Mouse (Mus musculus): ENCODE data around the gene Dnmt3b.

The Dnmt3b gene

DNA sequence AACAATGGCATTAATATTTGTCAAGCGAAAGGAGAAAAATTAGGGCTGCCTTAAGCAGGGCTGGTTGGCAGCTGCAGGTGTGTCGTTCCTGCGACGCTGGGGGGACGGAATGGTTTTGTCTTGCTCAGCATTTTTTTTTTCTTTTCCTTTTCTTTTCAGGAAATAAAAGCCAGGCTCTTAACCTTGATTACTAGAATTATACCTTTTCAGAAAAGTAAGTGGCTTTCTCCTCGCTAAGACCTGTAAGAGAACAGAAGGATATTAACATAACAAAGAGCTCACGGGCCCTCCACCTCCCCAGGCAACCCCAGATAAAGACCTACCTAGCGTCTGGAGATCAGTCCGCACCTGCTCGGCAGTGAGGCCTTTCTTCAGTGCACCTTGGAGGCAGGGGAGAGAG, 26.8 kb upstream of the Dnmt3b start:
- Histone ChIP-seq H3K4me1 (replicated peaks; ENCODE audit: low read depth, low read length) (peaks cover 42% of the 10 kb centered on the region), H3K9me3 (ENCODE audit: low read length) (no peaks in the 10 kb centered on the region), H3K27me3 (ENCODE audit: insufficient read depth, low read length) (peaks cover 30% of the 10 kb centered on the region), H3K4me3 (replicated peaks; ENCODE audit: low read length) (peak overlapping the region; percentile 41), H3K36me3 (ENCODE audit: insufficient read depth, low read length) (peaks cover 53% of the 10 kb centered on the region)
- TF ChIP-seq CTCF (conservative IDR thresholded peaks at IDR 0.05; ENCODE audit: low read length), result no peak
- peak; percentile 71 for TF ChIP-seq POU5F1 (IDR thresholded peaks at IDR 0.05; ENCODE audit: borderline replicate concordance, low read length)
- TF ChIP-seq NANOG (IDR thresholded peaks at IDR 0.05; ENCODE audit: borderline replicate concordance, low read length), result peak; percentile 62

DNA sequence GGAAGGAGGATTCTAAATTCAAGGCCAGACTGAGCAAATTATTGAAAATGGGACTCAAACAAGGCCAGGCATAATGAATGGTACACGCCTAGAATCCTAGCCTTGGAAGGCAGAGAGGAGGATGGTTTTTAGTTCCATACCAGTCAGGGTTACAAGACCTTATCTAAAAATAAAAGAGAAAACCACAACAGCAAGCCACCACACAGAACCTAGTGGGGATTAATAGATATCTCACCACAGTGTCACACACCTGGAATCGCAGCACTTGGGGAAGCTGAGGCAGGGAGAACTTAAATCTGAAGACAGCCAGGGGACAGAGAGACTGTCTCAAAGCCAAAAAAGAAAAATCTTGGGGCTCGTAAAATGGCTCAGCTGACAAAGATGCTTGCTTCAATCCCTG, 18.3 kb upstream of the Dnmt3b start:
- peaks cover 21% of the 10 kb centered on the region for H3K4me1 ChIP-seq (replicated peaks; ENCODE audit: low read depth, low read length)
- peaks cover 22% of the 10 kb centered on the region for H3K27me3 ChIP-seq (ENCODE audit: insufficient read depth, low read length)
- TF ChIP-seq CTCF (conservative IDR thresholded peaks at IDR 0.05; ENCODE audit: low read length) (no peak), POU5F1 (IDR thresholded peaks at IDR 0.05; ENCODE audit: borderline replicate concordance, low read length) (no peak), NANOG (IDR thresholded peaks at IDR 0.05; ENCODE audit: borderline replicate concordance, low read length) (no peak)
- no peak overlapping the region for H3K4me3 ChIP-seq (replicated peaks; ENCODE audit: low read length)
- H3K9me3 ChIP-seq (ENCODE audit: low read length), result no peaks in the 10 kb centered on the region; the same call in 1 of the 2 replicates
- H3K36me3 ChIP-seq (ENCODE audit: insufficient read depth, low read length), result peaks cover 25% of the 10 kb centered on the region

DNA sequence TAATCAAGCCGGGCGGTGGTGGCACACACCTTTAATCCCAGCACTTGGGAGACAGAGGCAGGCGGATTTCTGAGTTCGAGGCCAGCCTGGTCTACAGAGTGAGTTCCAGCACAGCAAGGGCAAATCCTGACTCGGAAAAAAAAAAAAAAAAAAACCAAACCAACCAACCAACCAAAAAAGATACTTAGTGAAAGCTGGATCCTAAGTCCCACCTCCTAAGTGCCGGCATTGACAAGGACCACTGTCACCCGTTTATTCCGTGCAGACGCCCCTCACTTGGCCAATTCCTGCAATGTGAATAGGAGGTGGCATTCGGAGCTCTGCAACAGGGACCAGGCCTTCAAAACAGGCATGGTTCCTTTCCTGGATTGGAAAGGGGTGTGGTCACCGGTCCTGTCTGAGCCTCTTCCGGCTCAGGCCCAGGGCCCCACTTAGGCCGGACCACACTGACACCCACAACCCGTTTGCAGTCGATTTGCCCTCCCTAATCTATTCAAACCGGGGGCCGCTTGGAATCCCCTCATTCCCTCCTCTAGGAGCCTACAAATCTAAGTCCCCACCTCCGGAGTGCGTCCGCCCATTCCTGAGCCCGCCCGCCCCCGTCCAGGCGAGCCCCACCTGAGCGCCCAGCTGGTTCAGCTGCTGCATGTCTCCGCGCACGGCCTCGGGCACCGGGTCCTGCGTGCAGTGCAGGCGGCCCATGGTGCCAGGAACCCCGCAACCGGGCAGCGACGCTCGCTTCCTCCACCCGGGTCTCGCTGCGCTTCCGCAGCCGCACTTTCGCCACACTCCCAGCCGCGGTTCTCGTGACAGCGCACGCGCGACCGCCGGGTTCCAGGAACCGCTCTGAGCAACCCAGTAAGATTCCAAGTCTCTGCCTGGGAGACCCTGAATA, 17.0 kb upstream of the Dnmt3b start, which contains the start of gene Commd7:
TSS of gene Commd7 (minus strand) at position 806 of the 895 bp plus-strand sequence.
- Histone ChIP-seq H3K4me1 (replicated peaks; ENCODE audit: low read depth, low read length) (peaks cover 21% of the 10 kb centered on the region), H3K4me3 (replicated peaks; ENCODE audit: low read length) (peak within 1 kb of the TSS; percentile 81), H3K9me3 (ENCODE audit: low read length) (no peaks in the 10 kb centered on the region; the same call in 1 of the 2 replicates), H3K36me3 (ENCODE audit: insufficient read depth, low read length) (peaks cover 17% of the 10 kb centered on the region), H3K27me3 (ENCODE audit: insufficient read depth, low read length) (peaks cover 31% of the 10 kb centered on the region)
- TF ChIP-seq NANOG (IDR thresholded peaks at IDR 0.05; ENCODE audit: borderline replicate concordance, low read length) (no peak), CTCF (conservative IDR thresholded peaks at IDR 0.05; ENCODE audit: low read length) (no peak), POU5F1 (IDR thresholded peaks at IDR 0.05; ENCODE audit: borderline replicate concordance, low read length) (no peak)

DNA sequence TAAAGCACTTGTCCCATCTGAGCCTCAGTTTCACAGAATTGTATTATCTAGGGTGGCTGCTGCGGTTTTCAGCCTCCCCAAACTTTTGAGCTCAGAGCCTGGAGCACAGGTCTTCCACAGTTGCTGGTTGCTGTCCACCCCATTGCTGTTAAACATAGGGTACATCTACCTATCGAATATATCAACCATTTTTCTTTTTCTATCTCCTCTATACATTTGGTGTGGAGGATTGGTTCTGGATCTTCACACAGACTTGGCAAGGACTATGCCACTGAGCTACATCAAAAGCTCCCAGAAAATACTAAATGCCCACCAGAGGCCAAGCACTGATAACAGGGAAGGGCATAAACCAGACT, 16.4 kb upstream of the Dnmt3b start:
- peaks cover 12% of the 10 kb centered on the region for H3K36me3 ChIP-seq (ENCODE audit: insufficient read depth, low read length)
- H3K9me3 ChIP-seq (ENCODE audit: low read length), result no peaks in the 10 kb centered on the region; the same call in 1 of the 2 replicates
- H3K4me1 ChIP-seq (replicated peaks; ENCODE audit: low read depth, low read length), result peaks cover 21% of the 10 kb centered on the region
- peak overlapping the region; percentile 81 for H3K4me3 ChIP-seq (replicated peaks; ENCODE audit: low read length)
- H3K27me3 ChIP-seq (ENCODE audit: insufficient read depth, low read length), result peaks cover 36% of the 10 kb centered on the region
- TF ChIP-seq POU5F1 (IDR thresholded peaks at IDR 0.05; ENCODE audit: borderline replicate concordance, low read length) (no peak), CTCF (conservative IDR thresholded peaks at IDR 0.05; ENCODE audit: low read length) (no peak), NANOG (IDR thresholded peaks at IDR 0.05; ENCODE audit: borderline replicate concordance, low read length) (no peak)

DNA sequence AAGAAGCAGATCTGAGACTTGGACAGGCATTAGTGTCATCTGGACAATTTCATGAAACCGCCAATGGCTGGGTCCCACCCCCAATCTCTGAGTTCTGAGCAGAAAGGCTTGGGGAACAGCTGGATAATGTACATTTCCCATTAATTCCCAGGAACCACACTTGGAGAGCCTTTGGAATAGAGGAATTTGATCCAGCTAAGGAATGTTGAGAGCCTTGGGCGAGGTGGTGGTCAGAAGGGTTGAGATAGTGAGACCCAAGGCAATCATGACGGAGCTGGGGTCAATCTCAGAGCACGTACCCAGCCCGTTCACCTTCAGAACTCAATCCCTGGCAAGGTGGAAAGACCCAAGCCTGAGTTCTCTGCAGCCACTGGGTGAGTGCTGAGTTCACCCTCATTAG, 16.0 kb upstream of the Dnmt3b start:
- TF ChIP-seq POU5F1 (IDR thresholded peaks at IDR 0.05; ENCODE audit: borderline replicate concordance, low read length) (no peak), CTCF (conservative IDR thresholded peaks at IDR 0.05; ENCODE audit: low read length) (no peak), NANOG (IDR thresholded peaks at IDR 0.05; ENCODE audit: borderline replicate concordance, low read length) (no peak)
- H3K4me3 ChIP-seq (replicated peaks; ENCODE audit: low read length), result peak overlapping the region; percentile 81
- H3K4me1 ChIP-seq (replicated peaks; ENCODE audit: low read depth, low read length), result peaks cover 23% of the 10 kb centered on the region
- H3K36me3 ChIP-seq (ENCODE audit: insufficient read depth, low read length), result peaks cover 8% of the 10 kb centered on the region; the same call in 1 of the 2 replicates
- H3K27me3 ChIP-seq (ENCODE audit: insufficient read depth, low read length), result peaks cover 39% of the 10 kb centered on the region
- H3K9me3 ChIP-seq (ENCODE audit: low read length), result no peaks in the 10 kb centered on the region; the same call in 1 of the 2 replicates

DNA sequence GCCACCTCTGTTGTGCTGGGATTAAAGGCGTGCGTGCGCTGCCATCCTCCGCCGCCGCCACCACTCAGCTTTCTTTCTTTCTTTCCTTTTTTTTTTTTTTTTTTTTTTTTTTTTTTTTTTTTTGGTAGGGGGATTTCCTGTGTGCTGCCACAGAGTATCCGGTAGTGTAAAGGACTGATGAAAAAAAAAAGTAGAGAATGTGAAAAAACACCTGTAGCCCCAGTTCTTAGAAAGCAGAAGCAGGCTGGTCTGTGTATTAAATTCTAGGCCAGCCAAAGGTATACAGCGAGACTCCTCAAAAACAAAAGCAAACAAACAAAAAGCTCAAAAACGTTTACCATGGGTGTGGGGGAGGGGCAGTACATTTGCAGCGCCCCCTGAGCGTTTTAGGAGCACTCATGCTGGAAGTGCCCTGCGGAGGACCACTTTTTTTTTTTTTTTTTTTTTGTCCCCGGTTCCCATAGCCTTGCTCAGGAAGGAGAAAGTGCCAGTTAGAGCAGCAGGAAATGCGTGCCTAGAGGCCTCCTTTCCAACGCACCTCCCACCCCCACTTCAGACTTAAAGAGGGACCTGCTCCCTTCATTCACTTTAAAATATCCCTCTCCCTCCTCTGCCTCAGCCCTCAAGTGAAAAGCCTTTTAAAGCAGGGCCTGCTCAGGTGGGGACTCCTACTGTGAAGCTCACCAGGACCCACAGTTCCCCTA, 10.1 kb upstream of the Dnmt3b start:
- H3K9me3 ChIP-seq (ENCODE audit: low read length), result no peaks in the 10 kb centered on the region
- H3K27me3 ChIP-seq (ENCODE audit: insufficient read depth, low read length), result peaks cover 31% of the 10 kb centered on the region
- no peaks in the 10 kb centered on the region for H3K36me3 ChIP-seq (ENCODE audit: insufficient read depth, low read length)
- no peak overlapping the region for H3K4me3 ChIP-seq (replicated peaks; ENCODE audit: low read length)
- peaks cover 61% of the 10 kb centered on the region for H3K4me1 ChIP-seq (replicated peaks; ENCODE audit: low read depth, low read length)
- TF ChIP-seq NANOG (IDR thresholded peaks at IDR 0.05; ENCODE audit: borderline replicate concordance, low read length) (no peak), POU5F1 (IDR thresholded peaks at IDR 0.05; ENCODE audit: borderline replicate concordance, low read length) (no peak), CTCF (conservative IDR thresholded peaks at IDR 0.05; ENCODE audit: low read length) (no peak)

DNA sequence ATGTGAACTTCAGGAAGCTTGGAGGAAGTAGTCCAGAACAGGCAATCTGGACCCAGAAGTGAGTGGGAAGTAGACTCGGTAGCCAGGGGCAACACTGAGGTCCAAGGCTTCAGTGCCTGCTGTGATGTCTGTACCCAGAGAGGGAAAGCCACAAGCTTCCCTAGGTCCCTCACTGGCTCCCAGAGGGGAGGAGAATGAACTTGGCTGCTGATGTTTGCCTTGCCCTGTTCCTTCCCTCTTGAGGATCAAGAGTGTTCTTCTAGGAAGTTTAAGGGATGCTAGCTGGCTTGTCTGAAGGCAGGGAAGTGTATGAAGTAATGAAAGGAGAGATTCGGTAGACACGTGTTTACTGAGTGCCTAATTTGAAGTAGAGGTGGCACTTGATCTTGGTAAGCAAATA, 6.8 kb upstream of the Dnmt3b start:
- H3K9me3 ChIP-seq (ENCODE audit: low read length), result no peaks in the 10 kb centered on the region
- TF ChIP-seq CTCF (conservative IDR thresholded peaks at IDR 0.05; ENCODE audit: low read length), result no peak
- no peak for TF ChIP-seq NANOG (IDR thresholded peaks at IDR 0.05; ENCODE audit: borderline replicate concordance, low read length)
- TF ChIP-seq POU5F1 (IDR thresholded peaks at IDR 0.05; ENCODE audit: borderline replicate concordance, low read length), result no peak
- peak overlapping the region; percentile 13; the same call in 1 of the 2 replicates for H3K4me3 ChIP-seq (replicated peaks; ENCODE audit: low read length)
- H3K36me3 ChIP-seq (ENCODE audit: insufficient read depth, low read length), result no peaks in the 10 kb centered on the region
- H3K27me3 ChIP-seq (ENCODE audit: insufficient read depth, low read length), result peaks cover 30% of the 10 kb centered on the region
- peaks cover 66% of the 10 kb centered on the region for H3K4me1 ChIP-seq (replicated peaks; ENCODE audit: low read depth, low read length)

DNA sequence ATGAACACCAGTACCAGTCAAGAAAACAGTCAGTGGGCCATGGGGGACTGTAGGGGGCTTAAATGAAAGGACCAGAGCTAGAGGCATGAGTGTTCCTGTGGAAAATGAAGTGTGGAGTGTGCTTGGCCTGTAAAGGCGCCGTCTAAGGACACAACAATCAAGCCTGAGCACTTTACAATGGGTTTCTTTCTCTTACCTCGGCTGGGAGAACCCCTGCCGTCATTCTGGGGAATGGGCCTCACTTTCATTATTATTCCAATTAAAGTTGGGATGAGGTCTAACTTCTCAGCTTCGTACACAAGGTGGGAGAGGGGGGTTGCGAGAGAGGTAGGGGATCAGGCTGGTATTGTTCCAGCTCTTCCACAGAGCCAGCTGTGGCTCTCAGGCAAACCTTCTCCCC, 6.3 kb upstream of the Dnmt3b start:
- H3K9me3 ChIP-seq (ENCODE audit: low read length), result no peaks in the 10 kb centered on the region
- H3K4me3 ChIP-seq (replicated peaks; ENCODE audit: low read length), result peak overlapping the region; percentile 13
- TF ChIP-seq POU5F1 (IDR thresholded peaks at IDR 0.05; ENCODE audit: borderline replicate concordance, low read length), result peak; percentile 51; the same call in 1 of the 2 replicates
- TF ChIP-seq CTCF (conservative IDR thresholded peaks at IDR 0.05; ENCODE audit: low read length), result no peak
- peak; percentile 95 for TF ChIP-seq NANOG (IDR thresholded peaks at IDR 0.05; ENCODE audit: borderline replicate concordance, low read length)
- H3K4me1 ChIP-seq (replicated peaks; ENCODE audit: low read depth, low read length), result peaks cover 71% of the 10 kb centered on the region
- H3K27me3 ChIP-seq (ENCODE audit: insufficient read depth, low read length), result peaks cover 30% of the 10 kb centered on the region
- no peaks in the 10 kb centered on the region for H3K36me3 ChIP-seq (ENCODE audit: insufficient read depth, low read length)
